Mouse (Mus musculus) adrenal gland, adult 18-20 months (tissue): ENCODE measurements around the gene Ablim2. TPM values are rescaled to one million over a fixed set of nuclear protein-coding genes. Genes with fewer than 3 reads are reported as not detected.

Experiments used
- DNase-seq, 2 experiments: peaks; one replicate each; pipeline ENCODE4 v3.0.0; 2021 to 2022; ENCODE audit warnings: low spot score in 2 of 2
- total RNA-seq, 2 experiments: library from RNA; stranded (reverse); gene quantifications; 1 replicate in 1 of 2; 2 replicates in 1 of 2; pipeline ENCODE4 v1.2.3; 2021

Gene Ablim2
- total RNA-seq, 2 experiments from 2014 or later, result 7.5 to 8.0 TPM

GRCm38 (mm10) chr5:35810526-35810925 lies 52.8 kb downstream of the Ablim2 start:
- no peak for DNase-seq

- DNase-seq, result no peak
Observed at GRCm38 (mm10) chr5:35811639-35812295, 54.1 kb downstream of the Ablim2 start.

GRCm38 (mm10) chr5:35814334-35814941 lies 56.8 kb downstream of the Ablim2 start:
- DNase-seq, result no peak

GRCm38 (mm10) chr5:35815051-35815450 lies 57.4 kb downstream of the Ablim2 start:
- DNase-seq, result no peak

- no peak for DNase-seq
Observed at GRCm38 (mm10) chr5:35817266-35817665, 59.6 kb downstream of the Ablim2 start.

GRCm38 (mm10) chr5:35817882-35818281 lies 60.2 kb downstream of the Ablim2 start:
- DNase-seq, result no peak

GRCm38 (mm10) chr5:35822721-35823120 lies 65.0 kb downstream of the Ablim2 start:
- DNase-seq, result no peak

- no peak for DNase-seq
Observed at GRCm38 (mm10) chr5:35826465-35826864, 68.8 kb downstream of the Ablim2 start.

GRCm38 (mm10) chr5:35827075-35827474 lies 69.4 kb downstream of the Ablim2 start:
- no peak for DNase-seq

- DNase-seq, result no peak
Observed at GRCm38 (mm10) chr5:35827856-35828255, 70.2 kb downstream of the Ablim2 start.

- DNase-seq, result no peak
Observed at GRCm38 (mm10) chr5:35830101-35830500, 72.4 kb downstream of the Ablim2 start.

- no peak for DNase-seq
Observed at GRCm38 (mm10) chr5:35833881-35834280, 76.2 kb downstream of the Ablim2 start.

- no peak for DNase-seq
Observed at GRCm38 (mm10) chr5:35836992-35837391, 79.3 kb downstream of the Ablim2 start.

GRCm38 (mm10) chr5:35839262-35839661 lies 81.6 kb downstream of the Ablim2 start:
- DNase-seq, result no peak

- DNase-seq, result no peak
Observed at GRCm38 (mm10) chr5:35851485-35851884, 93.8 kb downstream of the Ablim2 start.

GRCm38 (mm10) chr5:35853463-35853862 lies 95.8 kb downstream of the Ablim2 start:
- no peak for DNase-seq

- DNase-seq, result no peak
Observed at GRCm38 (mm10) chr5:35856245-35856644, 98.6 kb downstream of the Ablim2 start.

- peak; percentile 53 to 67 for DNase-seq
Observed at GRCm38 (mm10) chr5:35858069-35858468, 100.4 kb downstream of the Ablim2 start.

GRCm38 (mm10) chr5:35861456-35861855 lies 103.8 kb downstream of the Ablim2 start:
- no peak for DNase-seq

- DNase-seq, result no peak
Observed at GRCm38 (mm10) chr5:35869973-35870372, 112.3 kb downstream of the Ablim2 start.

- peak; percentile 51 to 58 for DNase-seq
Observed at GRCm38 (mm10) chr5:35870408-35871012, 112.8 kb downstream of the Ablim2 start.

- no peak for DNase-seq
Observed at GRCm38 (mm10) chr5:35873382-35873781, 115.7 kb downstream of the Ablim2 start.
